Mouse (Mus musculus) adrenal gland, adult 2 months (tissue): ENCODE data around the gene Arpin. TPM values are rescaled to one million over a fixed set of nuclear protein-coding genes. Genes with fewer than 3 reads are reported as not detected.

Experiments used
- DNase-seq: peaks from one replicate; pipeline ENCODE4 v3.0.0; 2021
- microRNA-seq, 2 experiments: library from miRNA; unstranded; fragments of <30 nt; microRNA quantifications; one replicate each; pipeline ENCODE4 v1.2.0; 2021
- polyA plus RNA-seq: library from polyadenylated mRNA; depleted of rRNA; stranded (reverse); fragments of >200 nt; gene quantifications from 2 replicates; pipeline ENCODE4 v1.2.3, GENCODE M21; 2012; rRNA removed
- total RNA-seq, 2 experiments: library from RNA; stranded (reverse); gene quantifications; 2 replicates each; pipeline ENCODE4 v1.2.3; 2021

Gene Arpin
- total and polyA plus RNA-seq, 3 experiments, result 12.9 to 18.9 (median 15.2) TPM

DNA sequence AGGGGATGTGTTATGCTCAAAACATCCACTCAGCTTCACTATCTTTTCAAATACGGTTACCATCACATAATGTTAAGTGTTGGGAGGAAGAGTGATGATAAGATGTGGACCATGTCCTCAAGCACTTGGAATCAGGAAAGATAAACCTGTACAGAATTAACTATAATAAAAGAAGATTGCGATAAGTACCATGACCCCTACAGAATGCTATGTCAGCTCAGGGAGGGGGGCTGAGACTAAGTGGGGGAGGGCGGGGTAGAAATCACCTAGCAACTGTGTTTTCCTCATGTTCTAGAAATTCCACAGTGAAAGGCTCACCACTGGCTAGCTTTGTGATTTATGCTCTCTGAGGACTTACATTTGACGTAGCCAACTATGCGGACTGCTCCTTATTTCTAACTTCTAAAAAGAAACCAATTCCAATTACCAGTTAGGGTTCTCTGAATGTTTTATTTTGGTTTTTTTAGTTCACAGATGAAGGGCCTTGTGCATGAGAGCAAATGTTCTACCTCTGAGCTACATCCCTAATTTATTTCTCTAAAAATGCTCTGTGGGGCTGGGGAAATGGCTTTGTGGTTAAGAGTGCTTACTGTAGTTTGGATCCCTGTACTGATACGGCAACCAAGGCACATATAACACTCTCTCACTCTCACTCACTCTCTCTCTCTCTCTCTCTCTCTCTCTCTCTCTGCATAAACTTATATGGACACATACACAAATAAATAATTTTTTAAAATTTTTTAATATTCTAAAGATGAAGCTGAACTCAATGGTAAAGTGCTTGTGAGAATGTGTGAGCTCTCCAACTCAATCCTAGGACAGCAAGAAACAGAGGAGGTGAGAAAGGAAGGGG lies 42.4 kb downstream of the Arpin start:
- DNase-seq, result no peak

GRCm38 (mm10) chr7:79890436-79891221 lies 44.5 kb downstream of the Arpin start:
- DNase-seq, result peak; percentile 46

GRCm38 (mm10) chr7:79888603-79889002 lies 46.6 kb downstream of the Arpin start:
- DNase-seq, result no peak

GRCm38 (mm10) chr7:79883613-79884334 lies 51.4 kb downstream of the Arpin start:
- no peak for DNase-seq

DNA sequence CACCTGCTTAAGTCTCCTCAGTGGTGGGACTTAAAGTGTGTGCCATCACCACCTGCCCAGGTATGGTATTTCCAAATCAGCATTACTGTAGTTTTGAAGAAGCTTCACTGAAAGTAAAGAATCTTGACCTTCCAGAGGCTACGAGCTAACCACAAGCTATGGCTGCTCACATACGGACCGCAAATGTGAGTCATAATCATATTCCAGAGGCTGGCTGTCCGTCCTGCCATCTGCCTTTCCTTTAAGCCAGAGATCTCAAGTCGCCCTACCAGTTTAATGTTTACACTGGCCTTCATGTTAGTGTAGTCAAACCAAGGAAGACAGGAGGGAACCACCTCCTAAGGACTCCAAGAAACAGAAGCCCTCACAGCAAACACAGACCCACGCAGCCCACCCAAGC lies 53.3 kb downstream of the Arpin start:
- no peak for DNase-seq

DNA sequence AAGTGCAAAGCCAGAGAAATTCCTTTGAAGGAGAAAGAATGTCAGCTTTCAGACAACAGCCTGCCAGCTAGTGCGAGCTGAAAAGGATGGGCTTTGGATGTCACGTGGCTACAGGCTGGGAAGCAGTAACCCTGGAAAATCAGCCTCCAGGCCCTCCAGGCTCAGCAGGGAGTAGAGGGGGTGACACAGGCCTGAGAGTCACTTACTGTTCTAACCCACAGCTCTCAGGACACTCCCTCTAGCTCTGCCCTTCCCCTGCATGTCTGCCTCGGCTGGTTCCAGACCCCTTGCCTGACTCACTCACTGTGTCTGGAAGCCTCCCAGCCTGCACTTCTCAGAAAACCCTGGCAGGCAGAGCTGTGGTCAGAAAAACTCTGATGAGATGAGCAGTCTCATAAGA lies 54.2 kb downstream of the Arpin start:
- peak; percentile 41 for DNase-seq

- no peak for DNase-seq
Observed at GRCm38 (mm10) chr7:79880033-79880432, 55.1 kb downstream of the Arpin start.

- DNase-seq, result no peak
Observed at GRCm38 (mm10) chr7:79878455-79879025, 56.6 kb downstream of the Arpin start.

Small RNAs within 50 kb of the gene (microRNA-seq; reads per million reads assigned to microRNA genes)
- 0 reads per million in 2 experiments for gene Gm24541

Other genes starting within 250 kb of the Arpin start
- gene Kif7, start 219.6 kb downstream of the Arpin start, total RNA-seq, result 1 to 10 TPM; 1.8 to 4.2 TPM
- 2.9 and 4.7 TPM in 2 replicates for gene Kif7, start 219.6 kb downstream of the Arpin start, polyA plus RNA-seq
- gene Plin1, start 202.5 kb downstream of the Arpin start, total RNA-seq, result 100 to 1,000 TPM; 564 to 869 TPM
- gene Plin1, start 202.5 kb downstream of the Arpin start, polyA plus RNA-seq, result 554 and 930 TPM in 2 replicates
- gene Pex11a, start 192.2 kb downstream of the Arpin start, total RNA-seq, result 10 to 100 TPM; 53.4 to 53.7 TPM
- gene Pex11a, start 192.2 kb downstream of the Arpin start, polyA plus RNA-seq, result 34.9 and 39.7 TPM in 2 replicates
- gene Wdr93, start 192.2 kb downstream of the Arpin start, total RNA-seq, result 1 to 10 TPM; 1.5 to 1.6 TPM
- 1.5 and 1.8 TPM in 2 replicates for gene Wdr93, start 192.2 kb downstream of the Arpin start, polyA plus RNA-seq
- gene Mesp1, start 141.6 kb downstream of the Arpin start, total RNA-seq, result not detected
- 0.48 TPM in 1 of 2 replicates, not detected in the other for gene Mesp1, start 141.6 kb downstream of the Arpin start, polyA plus RNA-seq
- gene Mesp2, start 124.6 kb downstream of the Arpin start, total RNA-seq, result under 1 TPM; 0.43 to 0.93 TPM
- 0.88 and 0.95 TPM in 2 replicates for gene Mesp2, start 124.6 kb downstream of the Arpin start, polyA plus RNA-seq
- gene Anpep, start 74.3 kb downstream of the Arpin start, total RNA-seq, result 10 to 100 TPM in 1 of 2 experiments, 1 to 10 TPM in 1; 8.9 to 12.0 TPM
- gene Anpep, start 74.3 kb downstream of the Arpin start, polyA plus RNA-seq, result 9.7 and 9.8 TPM in 2 replicates
- gene Ap3s2, start 14.7 kb downstream of the Arpin start, total RNA-seq, result 10 to 100 TPM; 18.5 to 27.2 TPM
- gene Ap3s2, start 14.7 kb downstream of the Arpin start, polyA plus RNA-seq, result 17.2 and 21.7 TPM in 2 replicates
- gene Zfp710, start 89.5 kb upstream of the Arpin start, total RNA-seq, result 10 to 100 TPM; 14.0 to 25.5 TPM
- gene Zfp710, start 89.5 kb upstream of the Arpin start, polyA plus RNA-seq, result 24.1 and 24.8 TPM in 2 replicates
- gene Idh2, start 180.0 kb upstream of the Arpin start, total RNA-seq, result 100 to 1,000 TPM in 1 of 2 experiments, 10 to 100 TPM in 1; 96.2 to 200 TPM
- gene Idh2, start 180.0 kb upstream of the Arpin start, polyA plus RNA-seq, result 147 and 150 TPM in 2 replicates